Mouse (Mus musculus): ENCODE results near the gene Ptbp3.

Ptbp3 gene

DNA sequence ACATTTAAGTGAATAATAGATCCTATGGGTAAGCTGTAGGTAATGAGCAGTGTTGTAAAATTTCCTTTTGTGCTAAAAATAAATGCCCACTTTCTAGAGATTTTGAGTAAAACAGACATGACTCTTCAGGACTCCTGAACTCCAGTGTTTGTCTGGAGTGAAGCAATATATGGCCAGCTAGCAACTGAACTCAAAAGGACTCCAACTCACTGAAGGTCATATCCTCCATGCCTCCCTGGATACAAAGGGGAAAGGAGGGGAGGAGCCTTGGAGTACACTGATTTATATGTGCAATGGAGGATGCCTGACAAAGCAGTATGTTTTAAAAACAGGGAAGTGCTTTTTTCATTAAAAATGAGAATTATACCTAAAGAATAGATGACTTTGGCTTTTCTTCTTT, 77.9 kb downstream of the Ptbp3 start:
- no peak for DNase-seq

DNA sequence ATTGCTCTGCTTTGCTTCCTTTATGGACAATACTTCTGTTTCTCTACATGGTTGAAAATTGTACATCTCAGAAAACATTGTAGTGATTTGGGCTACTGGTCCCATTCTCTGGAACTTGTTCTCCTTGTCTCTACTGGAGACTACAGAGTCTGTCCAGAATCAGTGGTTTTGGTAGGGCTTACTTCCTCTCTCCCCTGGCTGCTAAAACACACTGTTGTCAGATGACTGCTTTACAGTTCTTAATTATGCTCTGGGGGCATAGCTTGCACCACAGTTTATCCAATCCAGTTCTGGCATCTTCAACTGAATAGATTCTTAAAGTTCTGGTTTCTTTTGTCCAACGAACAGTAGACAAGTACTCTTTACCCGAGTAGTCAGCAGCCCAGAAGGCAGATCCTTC, 83.7 kb downstream of the Ptbp3 start:
- no peak for DNase-seq

DNA sequence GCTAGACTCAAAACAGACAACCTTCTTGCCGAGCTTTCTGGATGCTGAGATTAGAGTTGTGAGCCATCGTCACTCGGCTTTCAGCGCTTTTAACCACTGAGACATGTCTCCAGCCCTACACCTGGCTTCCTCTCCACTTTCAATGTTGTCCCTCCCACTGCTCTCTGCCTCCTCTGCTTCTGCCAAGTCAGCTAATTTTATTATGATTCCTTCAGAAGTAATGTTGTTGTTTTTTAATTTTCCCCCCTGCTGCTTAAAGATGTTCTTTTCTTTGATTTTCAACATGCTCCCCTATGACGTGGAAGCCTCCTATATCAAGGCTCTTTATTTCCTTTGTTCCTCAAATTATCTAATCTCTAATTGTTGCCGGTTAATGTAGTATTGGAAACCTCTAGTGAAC, 84.5 kb downstream of the Ptbp3 start:
- no peak for DNase-seq

DNA sequence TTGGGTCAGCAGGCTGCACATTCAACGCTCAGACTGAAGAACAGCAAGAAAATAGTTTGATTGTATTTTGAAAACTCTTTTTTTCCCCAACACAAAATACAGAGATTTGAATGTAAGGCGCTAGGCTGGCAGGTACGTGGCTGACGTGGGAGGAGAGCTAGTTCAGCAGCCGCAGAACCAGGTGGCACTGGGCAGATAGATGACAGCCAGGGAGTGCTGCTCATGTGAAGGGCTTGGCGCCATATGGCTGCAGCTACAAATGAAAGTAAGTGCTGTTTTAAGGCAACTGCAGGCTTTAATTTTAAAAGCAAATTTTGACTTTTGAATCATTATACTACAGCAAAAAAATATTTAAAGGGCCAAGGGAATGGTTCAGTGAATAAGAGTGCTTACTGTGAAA, 86.7 kb downstream of the Ptbp3 start:
- no peak for DNase-seq

DNA sequence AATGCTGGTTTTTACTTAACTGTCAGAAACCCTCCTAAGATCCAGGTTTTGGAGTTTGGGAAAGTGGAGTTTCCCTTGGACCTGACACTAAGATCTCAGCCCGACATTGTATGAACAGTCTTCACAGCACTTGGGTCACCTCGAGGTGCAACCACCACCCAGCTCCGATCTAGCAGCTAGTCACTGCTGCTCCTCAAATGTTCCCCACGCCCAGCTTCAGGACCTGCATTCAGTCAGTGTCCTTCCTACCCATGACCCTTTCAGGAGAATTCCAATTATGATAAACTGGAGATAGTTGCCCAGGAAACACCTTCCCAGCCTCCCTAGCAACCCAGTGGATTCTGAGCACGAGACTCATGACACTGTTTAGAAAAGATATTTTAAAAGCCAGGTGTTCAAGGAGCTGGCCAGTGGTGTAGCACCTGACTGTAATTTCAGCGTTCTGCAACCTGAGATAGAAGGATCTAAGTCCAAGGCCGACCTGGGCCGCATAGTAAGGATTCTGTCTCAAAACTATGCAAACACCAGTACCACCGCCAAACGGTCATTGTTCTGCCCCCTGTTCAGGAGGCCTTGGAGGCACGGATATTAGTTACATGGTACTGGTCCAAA, 87.9 kb downstream of the Ptbp3 start:
- no peak for DNase-seq

DNA sequence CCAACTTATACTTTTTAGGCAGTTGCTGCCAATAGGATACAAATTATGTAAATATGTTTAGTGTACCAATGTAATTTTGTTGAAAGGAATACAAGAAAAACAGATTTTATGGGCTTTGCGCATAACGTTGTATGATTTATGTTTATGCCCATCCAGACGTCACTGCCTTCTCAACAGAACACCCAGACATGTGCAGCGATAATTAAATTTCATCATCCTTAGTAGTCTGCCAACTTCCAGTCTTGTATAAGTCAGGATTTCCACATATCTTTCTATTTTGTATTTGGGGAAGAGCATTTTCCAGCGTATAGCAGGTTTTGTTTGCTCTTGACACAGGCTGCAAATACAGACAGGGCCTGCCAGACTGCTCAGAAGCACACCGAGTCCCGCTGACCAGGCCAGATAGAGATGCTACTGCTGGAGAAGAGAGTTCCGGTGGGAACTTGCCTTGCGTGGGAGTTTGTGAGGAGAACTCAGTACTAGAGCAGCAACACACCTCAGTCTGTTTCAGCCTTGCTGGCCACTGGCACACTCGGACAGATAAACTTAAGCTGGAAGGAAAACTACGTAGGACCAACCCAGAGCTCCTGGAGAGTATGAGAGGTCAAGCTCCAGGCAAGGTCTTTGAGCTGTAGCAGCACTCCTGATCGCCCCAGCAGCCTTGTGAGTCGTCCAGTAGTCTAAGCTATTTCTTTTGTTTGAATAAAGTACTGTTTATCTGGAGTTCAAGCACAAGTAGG, 89.8 kb downstream of the Ptbp3 start:
- DNase-seq, result no peak

DNA sequence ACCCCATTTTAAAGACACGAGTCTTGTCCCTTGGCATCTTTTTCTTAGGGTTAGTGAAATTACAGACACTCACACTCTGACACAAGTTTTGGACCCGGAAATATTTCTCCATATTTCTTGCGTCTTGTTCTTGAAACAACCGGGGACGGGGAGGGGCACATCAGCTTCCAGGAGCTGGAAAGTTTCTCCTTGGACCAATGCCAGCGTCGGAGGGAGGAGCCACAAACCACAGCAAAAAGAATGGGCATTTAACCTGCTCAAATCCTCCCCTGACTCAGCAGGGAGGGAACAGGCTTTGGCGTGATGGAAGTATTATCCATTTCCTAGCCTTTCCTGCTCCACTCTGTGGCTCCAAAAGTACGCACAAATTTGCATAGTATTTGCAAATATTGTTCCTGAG, 91.2 kb downstream of the Ptbp3 start:
- peak; percentile 43 for DNase-seq

DNA sequence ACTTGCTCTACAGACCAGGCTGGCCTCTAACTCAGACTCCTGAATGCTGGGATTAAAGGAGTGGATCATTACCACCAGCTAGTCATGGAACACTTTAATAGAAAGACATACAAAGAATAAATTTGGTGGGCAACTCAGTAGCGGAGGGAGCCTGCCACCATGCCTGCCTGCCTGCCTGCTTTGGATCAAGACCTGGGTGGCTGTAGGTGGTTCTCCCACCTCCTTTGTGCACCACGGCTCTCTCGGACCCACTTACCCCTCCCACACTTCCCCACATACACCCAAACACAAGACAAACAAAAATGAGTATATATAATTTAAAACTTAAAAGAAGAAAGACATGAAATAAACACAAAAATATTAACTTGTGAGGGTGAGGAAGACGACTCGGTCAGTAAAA, 92.1 kb downstream of the Ptbp3 start:
- no peak for DNase-seq

DNA sequence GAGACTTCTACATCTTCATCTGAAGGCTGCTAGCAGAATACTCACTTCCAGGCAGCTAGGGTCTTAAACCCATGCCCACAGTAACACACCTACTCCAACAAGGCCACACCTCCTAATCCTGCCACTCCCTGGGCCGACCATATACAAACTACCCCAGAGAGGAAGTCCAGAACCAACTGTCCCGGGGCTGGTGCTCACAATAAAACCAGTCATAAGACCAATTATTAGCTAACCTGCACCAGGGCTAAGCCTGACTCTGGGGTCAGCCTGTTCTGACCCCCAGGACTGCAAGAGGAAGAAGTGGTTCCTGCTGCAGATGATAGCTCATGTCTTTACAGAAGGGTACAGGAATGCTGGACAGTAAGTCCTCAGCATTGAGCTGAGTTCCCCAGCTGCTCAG, 93.7 kb downstream of the Ptbp3 start:
- DNase-seq, result no peak

DNA sequence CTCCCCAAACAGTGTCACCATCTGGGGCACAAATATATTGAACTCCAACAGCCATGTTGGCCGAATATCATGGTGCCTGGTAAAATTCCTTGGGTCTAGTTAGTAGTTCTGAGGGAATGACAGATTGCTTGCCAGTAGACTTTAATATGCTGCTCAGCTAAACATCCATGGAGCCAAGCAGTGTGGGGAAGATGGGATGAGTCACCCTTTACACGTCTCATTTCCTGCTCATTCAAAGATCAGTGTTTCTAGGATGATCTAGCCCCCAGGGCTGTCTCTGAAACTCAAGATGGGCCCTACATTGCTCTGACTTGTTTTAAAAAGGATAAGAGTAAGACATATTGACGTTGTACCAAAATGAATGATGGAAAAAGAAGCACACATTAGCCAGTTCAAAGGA, 95.1 kb downstream of the Ptbp3 start:
- peak; percentile 16 for DNase-seq

DNA sequence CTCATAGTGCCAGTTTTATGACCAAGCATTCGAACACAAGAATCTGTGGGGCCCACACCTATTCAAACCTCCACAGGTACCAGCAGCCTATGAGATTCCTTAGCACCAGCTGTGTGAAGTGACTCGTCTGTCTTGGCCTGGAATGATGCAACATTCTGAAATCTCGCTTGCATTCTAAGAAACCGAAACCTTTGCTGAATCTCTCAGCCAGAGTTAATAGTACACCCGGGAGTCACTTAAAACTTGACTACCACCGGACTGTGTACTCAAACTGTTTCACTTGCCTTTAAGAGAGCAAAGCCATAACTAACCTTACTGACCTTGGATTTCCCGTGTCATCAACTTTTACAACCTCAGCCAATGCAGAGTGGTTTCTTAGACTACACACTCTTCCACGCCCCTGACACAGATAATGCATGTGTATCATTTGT, 96.6 kb downstream of the Ptbp3 start:
- no peak for DNase-seq

DNA sequence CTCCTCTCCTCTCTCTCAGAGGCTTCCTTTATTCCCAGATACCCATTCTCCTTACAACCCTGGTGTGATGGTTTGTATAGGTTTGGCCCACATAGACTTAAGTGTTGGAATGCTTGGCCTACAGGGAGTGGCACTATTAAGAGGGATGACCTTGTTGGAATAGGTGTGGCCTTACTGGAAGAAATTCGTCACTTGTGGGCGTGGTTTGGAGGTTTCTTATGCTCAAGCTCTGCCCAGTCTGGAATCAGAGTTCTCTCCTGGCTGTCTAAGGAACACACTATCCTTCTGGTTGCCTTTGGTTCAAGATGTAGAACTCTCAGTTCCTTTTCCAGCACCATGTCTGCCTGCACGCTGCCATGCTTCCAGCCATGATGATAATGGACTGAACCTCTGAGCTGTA, 98.3 kb downstream of the Ptbp3 start:
- DNase-seq, result no peak

DNA sequence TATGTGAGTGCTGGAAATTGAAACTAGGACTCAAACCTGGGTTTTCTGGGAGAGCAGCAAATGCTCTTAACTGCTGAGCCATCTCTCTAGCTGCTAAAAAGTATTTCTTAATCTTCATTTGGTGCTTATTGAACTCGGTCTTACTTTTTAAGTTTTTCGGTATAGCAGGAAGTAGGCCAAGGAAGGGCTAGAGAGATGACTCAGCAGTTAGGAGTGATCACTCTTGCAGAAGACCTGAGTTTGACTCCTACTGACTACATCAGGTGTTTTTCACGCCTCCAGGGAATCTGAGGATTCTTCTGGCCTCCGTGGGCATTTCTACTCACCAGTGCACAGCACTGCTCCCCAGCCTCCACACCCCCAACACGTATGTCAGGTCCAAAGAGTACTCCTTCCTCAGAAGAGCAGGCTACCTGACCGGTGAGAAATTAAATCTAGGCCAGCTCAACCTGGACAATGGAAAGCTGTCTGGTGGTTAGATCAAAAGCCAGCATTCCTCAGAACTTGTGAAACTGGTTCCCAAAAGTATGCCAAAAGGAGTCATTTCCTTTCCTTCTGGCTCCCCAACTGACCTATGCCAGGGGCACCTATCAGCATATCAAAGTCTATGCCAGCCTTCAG, 98.8 kb downstream of the Ptbp3 start:
- no peak for DNase-seq

DNA sequence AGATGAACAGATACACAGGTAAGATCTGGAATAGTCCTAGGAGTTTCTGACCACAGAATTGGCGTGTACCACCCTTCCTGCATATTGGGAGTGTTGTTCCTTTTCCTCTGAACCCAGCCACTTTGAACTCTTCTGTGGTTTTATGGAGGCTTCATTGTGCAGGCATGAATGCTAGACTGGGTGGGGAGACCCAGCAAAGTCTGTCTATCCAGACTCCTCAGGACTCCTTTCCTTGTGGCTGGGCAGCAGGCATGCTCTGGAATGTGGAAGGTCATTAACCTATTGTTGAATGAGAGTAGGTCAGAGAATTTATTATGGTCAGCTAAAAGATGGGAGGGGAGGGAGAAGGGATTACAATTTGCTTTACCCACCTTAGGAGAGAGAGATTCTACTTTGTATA, 101.9 kb downstream of the Ptbp3 start:
- no peak for DNase-seq

DNA sequence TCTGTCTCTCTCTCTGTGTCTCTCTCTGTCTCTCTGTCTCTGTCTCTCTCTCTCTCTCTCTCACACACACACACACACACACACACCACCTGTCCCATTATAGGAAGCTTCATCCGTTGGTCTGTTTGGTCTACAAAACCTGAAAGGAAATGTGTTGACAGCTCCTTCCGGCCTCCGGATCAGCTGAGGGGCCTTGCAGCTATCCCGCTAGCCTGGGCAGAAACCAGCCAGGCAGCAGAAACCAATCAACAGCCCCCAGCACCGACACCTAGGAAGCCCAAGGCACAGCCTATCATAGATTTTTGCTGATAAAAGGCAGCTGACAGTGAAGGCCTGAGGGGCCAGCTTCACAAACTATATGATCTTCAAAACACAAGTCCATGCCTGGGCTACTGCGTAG, 103.6 kb downstream of the Ptbp3 start:
- no peak for DNase-seq

DNA sequence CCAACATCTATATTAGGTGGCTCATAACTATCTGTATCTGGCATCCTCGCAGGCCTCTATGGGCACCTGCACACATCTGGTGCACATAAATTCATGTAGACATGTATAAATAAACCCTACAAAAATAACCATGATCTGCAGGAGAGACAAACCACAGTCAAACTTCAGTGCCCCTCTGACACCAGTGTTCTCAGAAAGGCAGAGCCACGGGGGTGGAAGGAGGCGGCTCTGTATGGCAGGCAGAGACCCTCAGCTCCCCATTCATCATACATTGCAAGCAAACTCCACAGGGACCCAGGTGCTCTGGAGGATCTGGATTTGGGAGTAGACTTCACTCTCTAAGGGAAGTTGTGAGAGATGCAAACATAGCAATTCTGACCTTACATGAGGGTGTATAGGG, 104.2 kb downstream of the Ptbp3 start:
- no peak for DNase-seq

DNA sequence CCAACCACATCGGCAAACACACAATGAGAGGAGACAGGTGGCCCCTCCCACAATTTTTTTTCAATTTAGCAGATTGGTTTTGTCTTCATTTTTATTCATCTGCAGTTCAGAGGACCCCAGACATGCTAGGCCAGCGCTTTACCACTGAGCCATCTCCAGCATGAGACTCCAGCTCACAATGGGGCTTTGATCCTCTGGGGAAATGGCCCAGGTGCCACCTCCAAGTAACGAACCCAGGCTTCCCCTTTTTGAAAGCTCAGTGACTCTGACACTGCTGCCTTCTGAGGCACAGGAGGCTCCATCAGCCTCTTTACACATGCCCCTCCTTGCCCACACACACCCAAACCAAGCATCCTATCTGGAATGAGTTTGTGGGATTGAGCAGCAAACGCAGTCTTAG, 105.1 kb downstream of the Ptbp3 start:
- no peak for DNase-seq

DNA sequence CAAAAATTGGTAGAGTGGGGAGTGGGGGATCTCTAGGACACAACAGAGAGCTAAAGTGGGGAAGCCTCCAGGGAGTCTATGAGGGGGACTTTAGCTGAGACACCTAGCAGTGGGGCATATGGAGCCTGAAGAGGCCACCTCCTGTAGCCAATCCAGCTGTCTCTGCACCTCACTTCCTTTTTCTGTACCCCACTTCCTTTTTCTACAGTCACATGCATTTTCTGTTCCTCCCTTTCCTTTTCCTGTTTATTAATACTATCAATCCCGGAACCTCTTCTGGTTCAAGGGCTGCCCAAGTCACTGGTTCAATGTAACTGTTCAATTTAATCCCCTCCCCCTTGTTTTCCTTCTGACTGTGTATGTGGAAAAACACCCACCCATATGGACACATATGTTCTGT, 107.9 kb downstream of the Ptbp3 start:
- no peak for DNase-seq

DNA sequence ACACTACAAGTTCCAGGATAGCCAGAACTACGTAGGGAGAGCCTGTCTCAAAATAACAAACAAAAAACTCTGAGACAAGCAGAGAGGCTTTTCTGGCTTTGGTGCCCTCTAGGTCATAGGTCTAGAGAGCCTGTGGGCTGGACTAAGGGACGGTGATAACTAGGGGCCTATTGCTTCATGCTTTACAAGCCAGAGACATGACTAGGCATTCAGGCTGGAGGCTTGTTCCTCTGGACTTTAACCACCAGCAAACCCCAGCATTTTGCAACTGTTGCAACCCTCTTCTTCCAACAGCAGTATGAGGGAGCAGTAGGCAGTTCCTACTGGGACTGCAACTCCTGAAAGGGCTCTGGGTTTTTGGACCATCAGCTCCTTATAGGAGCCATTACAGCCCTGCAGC, 109.2 kb downstream of the Ptbp3 start:
- DNase-seq, result no peak

DNA sequence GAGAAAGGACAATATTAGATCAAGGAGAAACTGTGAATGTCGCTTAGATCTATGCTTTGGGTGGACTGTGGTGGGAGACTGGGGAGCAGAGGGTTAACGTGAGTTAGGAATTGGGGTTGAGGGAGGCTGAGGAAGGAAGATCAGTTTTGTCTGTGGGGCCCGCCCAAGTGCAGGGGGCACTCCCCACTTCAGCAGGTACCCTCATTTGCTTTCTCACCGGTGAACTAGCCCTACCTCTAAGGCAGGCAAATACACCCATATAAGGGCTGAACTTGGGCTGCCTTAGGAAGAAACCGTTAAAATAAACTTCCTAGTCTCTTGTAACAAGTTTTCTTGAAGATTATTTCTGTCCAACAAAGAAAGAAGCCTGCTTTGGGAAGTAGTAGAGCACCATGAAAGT, 110.1 kb downstream of the Ptbp3 start:
- no peak for DNase-seq

DNA sequence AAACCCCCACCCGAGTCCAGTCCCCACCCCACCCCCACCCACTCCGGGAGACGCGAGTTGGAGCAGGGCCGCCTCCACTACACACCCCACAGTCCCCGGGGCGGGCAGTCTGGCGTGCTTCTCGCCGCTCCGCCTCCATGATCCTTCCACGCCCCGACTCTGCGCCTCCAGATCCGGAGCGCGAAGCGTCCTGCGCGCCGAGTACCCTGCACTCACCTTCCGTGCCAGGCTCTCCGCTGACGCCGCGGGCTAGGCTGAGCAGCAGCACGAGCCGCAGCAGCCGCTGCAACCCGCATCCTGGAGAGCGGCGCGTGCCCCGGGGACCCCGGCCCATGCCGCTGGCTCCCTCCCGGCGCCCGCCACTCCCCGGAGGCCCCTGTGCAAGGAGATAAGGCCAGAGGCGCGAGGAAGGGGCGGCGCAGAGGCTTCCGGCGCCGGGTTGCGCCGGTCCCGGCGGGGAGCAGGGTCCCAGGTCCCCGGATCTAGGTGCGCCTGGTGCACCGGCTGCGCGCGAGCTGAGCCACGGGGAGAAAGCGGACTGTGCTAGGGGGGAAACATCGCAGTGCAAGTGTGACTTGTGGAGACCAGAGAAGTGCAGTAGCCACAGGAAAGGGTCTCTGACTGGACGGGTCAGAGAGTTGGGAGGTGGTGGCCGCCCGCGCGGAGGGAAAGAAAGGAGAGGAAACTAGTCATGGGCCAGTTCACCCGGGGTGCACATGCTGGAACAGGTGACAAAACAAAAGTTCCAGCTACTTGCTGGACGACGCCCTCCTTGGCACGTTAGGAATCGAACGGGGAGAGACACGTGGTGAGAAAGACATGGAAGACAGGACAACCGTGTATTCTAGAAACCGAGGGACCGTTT, 110.9 kb downstream of the Ptbp3 start, which contains the start of gene Susd1:
TSS of gene Susd1 (minus strand) at position 644 of the 865 bp plus-strand sequence.
- peak; percentile 74 for DNase-seq

DNA sequence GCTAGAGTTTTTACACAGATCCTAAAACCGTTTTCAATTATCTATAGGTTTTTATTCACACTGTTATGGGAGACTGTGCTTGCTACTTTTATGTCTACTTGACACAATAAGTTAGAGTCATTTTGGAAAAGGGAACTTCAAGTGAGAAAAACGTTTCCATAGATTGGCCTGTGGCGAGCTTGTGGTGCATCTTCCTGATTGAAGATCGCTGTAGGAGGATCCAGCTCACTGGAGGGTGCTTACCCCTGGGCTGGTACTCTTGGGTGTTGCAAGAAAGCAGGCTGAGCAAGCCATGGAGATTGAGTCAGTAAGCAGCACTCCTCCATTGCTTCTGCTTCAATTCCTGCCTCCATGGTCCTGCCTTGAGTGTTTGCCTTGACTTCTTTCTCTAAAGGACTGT, 113.2 kb downstream of the Ptbp3 start:
- DNase-seq, result no peak

DNA sequence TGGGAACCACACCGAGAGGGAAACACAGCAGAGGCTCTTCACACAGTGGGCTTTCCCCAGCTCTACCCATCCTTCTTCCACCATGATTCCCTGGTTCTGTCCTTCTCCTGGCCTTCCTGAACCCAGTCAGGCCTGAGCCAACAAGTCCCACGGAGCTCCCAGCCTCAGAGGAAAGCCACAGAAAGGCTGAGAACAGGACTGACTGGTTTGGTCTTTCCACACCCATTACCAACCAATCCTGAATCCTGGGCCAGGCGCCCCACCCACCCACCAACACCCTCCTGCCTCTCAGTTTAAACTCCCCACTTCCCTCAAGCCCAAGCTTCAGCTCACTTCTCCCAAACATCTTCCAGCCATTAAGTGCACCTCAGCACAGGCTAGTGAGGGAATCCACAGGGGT, 115.1 kb downstream of the Ptbp3 start:
- no peak for DNase-seq

DNA sequence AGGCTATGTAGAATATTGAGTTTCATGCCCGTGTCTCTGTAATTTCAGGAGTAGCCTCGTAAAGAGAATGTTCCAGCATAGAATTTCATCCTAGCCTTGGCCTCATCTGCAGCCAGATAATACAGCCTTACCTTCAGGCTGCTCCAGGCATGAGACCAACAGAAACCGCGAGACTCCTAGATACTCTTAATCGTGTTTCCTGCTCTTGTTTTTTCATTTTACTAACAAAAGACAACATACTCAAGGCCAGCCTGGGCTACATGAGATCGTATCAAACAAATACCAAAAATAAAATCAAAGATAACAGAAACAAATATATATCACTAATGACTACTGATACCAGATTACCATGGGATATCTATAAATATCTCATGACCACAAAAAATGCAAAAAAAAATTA, 120.0 kb downstream of the Ptbp3 start:
- no peak for DNase-seq
